Mouse (Mus musculus): ENCODE data around the gene Grm4.
A peak's percentile ranks its signal among the peaks of the same experiment; 100 is the strongest.

Grm4 gene

GRCm38 (mm10) chr17:27445364-27446075, 75.7 kb downstream of the Grm4 start:
- DNase-seq (ENCODE audit: low read depth), result no peak

GRCm38 (mm10) chr17:27442538-27443113, 78.6 kb downstream of the Grm4 start:
- DNase-seq (ENCODE audit: low read depth), result no peak

GRCm38 (mm10) chr17:27441778-27442177, 79.4 kb downstream of the Grm4 start:
- no peak for DNase-seq (ENCODE audit: low read depth)

GRCm38 (mm10) chr17:27435799-27436198, 85.4 kb downstream of the Grm4 start:
- no peak for DNase-seq (ENCODE audit: low read depth)

GRCm38 (mm10) chr17:27435225-27435624, 86.0 kb downstream of the Grm4 start:
- DNase-seq (ENCODE audit: low read depth), result no peak

DNA sequence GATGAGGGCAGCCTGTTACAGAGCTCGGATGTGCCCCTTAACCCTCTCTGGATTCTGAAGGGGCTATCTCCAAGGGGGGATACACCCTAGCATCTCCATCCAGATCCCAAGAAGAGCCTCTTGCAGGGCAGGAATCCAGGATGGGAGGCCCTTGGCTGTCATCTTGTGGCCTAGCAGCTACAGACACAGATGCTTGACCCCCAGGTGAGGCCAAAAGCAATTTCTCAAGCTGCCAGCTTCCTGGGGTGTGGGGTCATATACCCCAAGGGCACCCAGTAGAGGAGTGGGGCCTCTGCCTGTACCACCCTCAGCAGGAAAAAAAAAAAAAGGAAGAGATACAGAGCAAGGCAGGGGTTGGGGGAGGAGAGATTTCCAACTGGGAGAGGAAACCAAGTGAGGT, 87.1 kb downstream of the Grm4 start:
- no peak for DNase-seq (ENCODE audit: low read depth)

- no peak for DNase-seq (ENCODE audit: low read depth)
These were observed 88.0 kb downstream of the Grm4 start for GRCm38 (mm10) chr17:27433179-27433680.

DNA sequence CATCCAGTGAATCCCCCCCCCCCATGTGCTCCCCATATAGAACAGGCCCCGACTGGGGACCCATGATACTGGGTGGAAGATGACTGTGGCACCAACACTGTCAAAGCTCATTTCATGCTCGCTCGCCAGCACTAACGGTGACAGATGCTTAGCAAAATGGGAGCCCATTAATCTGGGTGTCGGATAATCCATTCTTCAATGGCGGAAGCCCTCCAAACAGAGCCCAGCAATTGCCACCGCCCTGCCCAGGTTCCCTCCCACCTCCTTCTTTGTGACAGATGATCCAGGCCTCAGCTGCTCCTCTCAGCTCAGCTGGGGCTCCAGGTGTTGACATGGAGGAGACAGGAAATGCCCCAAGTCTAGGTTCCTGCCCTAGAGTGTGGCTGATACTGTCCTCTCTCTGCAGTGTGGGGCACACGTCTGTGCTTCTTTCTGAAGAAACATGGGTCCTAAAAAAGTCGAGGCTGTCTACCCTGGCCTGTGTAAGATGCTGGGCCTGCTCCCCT, 89.0 kb downstream of the Grm4 start:
- DNase-seq (ENCODE audit: low read depth), result no peak

DNA sequence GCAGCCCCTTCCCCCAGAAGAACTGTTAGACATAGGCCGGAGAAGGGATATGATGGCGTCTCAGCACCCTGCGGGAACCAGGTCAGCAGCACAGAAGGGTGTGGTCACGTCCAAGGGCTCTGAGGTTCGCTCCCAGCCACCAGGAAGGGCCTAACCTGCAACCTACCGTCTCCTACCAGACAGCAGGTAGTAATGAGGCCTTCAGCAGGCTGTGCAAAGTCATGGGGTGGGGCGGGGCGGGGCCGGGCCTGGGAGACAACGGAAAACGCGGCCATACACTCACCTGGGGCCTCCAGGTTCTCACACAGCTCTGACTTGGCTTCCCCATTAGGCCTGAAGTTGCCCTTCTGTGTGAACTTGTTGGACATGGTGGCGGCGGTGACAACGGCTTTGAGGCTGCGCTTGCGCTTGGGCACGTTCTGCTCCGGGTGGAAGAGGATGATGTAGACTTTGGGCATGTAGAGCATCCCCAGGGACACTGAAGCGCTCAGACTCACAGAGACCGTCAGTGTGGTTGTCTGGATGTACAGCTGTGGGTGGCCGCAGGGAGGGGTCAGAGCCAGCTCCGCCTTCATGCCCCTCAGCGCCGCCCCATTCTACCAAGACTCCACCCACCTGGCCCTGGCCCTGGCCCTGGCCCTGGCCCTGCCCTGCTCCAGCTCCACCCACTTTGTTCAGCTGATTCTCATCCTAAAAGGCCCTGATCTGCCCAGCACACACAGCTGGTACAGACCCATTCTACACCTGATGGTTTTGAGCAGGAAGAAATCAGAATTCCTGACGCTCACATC, 90.0 kb downstream of the Grm4 start:
- no peak for DNase-seq (ENCODE audit: low read depth)

DNA sequence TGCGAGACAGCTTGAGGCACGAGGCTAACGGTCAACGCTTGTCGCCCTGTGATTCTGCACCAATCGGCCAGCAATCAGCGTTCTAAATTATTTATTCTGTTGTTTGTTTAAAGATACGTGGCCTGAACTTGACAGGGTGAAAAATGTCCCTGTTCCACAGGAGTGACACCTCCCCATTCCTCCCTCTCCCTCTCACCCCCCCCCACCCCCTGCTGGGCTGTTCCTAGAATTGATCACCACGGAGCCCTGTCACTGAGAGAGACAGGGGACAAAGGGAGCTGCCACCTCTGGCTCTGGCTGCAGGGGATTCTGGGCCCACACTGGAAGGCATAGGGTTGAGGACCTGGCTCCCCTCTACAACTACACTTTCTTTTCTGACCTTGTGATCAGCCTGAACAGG, 91.4 kb downstream of the Grm4 start:
- DNase-seq (ENCODE audit: low read depth), result no peak

DNA sequence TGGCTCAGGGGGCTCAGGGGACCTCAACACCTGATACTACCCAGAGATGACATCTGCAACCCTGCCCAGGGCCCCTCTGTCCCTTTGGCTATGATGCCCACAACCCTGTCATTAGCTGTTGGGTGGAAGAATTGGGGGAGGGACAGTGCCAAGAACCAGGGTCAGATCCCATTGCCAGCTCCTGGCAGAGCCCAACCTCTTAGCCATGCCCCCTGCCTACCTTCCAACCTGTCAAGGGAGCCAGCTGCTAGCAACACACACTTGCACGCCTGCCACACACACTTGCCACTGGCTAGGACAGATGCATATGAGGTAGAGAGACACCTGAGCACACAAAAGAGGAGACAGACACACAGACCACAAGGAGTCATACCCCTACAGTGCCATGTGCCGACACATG, 96.2 kb downstream of the Grm4 start:
- DNase-seq (ENCODE audit: low read depth), result no peak

DNA sequence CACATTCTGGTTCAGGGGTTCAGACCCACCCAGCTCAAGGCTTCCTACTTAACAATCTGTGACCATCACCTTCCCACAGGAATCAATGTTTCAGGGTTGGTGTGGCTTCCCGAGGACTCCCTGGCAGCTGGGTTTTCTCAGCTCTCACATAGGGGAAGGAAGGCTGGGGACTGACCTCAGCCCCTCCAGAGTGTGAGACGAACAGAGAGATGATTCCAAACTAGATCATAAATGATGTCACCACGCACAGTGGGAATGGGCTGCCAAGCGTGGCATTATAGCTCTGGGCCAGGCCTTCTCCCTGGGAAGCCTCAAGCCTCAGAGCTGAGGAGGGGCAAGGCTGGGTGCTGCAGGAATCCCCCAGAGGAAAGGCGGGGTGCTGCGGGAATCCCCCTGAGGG, 96.8 kb downstream of the Grm4 start:
- no peak for DNase-seq (ENCODE audit: low read depth)

DNA sequence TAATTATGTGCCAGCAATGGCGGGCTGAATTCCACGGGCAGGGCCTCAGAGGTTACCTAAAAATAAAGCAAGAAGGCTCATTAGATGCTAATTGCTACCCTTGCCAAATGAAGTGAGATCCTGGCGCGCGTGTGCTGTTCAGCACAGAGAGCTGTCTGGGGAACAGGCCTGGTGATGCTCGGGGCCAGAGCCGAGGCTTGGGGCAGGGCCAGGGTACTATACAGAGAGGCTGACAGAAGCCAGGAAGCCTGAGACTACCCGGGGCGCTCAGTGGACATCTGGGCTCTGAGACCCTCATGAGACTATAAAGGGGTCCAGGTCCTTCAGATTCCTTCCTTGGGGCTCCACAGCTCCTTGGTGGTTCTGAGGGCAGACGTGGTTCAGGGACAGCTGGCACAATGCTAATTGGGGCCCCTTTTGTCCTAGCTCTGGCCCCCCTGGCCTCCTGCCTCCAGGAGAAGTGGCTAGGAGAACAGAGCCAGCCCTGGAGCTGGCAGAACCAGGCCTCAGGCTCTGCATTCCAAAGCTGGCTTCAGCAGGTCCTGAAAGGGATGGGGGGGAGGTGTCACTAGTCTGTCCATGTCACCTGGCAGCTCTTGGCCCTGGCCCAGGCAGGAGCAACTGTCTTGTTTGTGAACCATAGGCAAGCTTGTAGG, 98.3 kb downstream of the Grm4 start:
- DNase-seq (ENCODE audit: low read depth), result no peak

GRCm38 (mm10) chr17:27422371-27422725, 98.9 kb downstream of the Grm4 start:
- no peak for DNase-seq (ENCODE audit: low read depth)

GRCm38 (mm10) chr17:27421837-27422236, 99.4 kb downstream of the Grm4 start:
- DNase-seq (ENCODE audit: low read depth), result no peak

- DNase-seq (ENCODE audit: low read depth), result no peak
These were observed 112.2 kb downstream of the Grm4 start for GRCm38 (mm10) chr17:27409006-27409405.

DNA sequence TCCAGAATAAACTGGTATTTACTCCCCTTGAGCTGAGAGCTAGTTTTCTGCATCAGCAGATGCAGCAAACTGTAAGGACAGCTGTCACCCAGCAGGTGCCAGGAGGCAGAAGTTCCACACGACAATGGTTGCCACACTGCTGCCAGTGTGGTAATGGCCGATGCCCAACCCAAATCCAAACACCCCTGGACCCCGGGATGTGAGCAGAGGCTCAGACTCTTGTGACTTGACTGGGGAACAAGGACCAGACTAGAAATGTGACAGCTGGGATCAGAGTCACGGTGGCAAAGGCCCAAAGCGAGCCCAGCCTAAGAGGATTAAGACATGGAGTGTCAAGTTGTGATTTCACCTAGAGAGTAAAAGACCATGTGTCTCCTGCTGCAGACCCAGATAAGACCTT, 112.7 kb downstream of the Grm4 start:
- DNase-seq (ENCODE audit: low read depth), result no peak

GRCm38 (mm10) chr17:27406956-27407355, 114.2 kb downstream of the Grm4 start:
- no peak for DNase-seq (ENCODE audit: low read depth)

DNA sequence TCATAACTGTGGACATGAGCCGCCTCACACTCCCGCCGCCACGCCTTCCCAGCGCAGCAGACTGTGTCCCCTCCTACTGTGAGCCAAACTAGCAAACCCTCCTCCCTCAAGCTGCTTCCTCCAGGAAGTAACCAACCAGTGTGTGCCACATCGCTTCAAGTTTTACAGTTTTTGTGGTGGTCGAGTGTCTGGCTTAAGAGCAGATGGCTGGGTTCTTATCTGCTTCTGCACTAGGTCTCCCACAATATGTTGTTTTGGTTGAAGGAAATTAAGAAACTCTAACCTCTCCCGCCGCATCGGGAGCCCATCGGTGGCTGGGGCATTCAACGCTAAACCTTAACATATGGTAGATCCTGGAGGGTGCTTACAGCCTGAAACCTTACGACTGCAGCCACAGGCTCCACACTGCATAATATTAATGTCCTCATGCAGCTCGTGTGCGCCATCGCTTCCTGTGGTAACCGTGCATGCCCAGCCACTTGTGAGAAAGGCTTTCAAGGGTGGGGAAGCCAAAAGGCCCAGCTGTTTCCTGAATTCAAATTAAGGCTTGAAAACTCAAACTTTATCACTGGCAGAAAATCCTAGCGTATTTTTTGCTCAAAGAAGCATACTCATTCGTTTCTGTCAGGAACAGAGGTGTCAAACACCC, 115.7 kb downstream of the Grm4 start:
- DNase-seq (ENCODE audit: low read depth), result peak; percentile 45

DNA sequence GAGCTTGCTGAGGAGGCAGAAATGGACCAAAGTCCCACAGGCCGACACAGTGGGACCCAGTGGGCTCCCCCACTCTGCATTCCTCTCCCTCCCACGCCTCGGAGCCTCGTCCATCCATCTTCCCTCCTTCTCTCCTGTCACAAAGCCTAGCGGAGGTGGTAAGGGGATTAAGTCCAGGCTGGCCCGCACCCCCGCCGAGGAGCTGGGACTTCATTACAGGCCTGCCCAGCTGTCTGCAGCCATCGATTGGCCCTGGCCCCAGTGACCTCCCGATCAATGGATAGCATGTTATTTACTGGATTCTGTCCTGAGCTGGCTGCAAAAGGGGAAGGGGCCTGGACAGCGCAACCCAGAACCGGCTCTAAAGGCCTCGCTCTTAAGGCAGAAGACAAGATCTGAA, 120.0 kb downstream of the Grm4 start:
- no peak for DNase-seq (ENCODE audit: low read depth)

GRCm38 (mm10) chr17:27393931-27394330, 127.3 kb downstream of the Grm4 start:
- DNase-seq (ENCODE audit: low read depth), result no peak

DNA sequence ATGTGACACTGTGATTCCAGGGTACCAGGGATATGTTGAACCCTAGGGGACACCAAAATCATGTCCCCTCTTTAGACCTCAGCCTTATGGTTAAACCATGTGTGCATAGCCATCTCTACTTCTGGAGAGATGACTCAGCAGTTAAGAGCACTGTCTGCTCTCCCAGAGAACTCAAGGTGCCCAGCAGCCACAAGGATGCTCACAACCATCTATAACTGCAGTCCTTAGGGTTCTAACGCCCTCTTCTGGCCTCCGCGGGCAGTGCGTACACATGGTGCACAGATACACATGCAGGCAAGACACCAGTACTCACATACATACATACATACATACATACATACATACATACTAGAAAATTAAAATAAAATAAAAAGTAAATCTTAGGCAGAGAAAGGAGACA, 127.8 kb downstream of the Grm4 start:
- DNase-seq (ENCODE audit: low read depth), result no peak
